Mouse (Mus musculus) heart, postnatal 0 days (tissue): Measurements from ENCODE around the gene Paqr7.

Experiments
- CTCF ChIP-seq: IDR thresholded peaks from 2 replicates; pipeline ENCODE4 v1.5.1; 2016; ENCODE audit warnings: antibody characterized with exemption, control low read depth, low read depth
- EP300 ChIP-seq: IDR thresholded peaks from 2 replicates; pipeline ENCODE4 v1.6.1; 2016; ENCODE audit warnings: antibody characterized with exemption, low read depth

GRCm38 (mm10) chr4:134473764-134474163, 22.7 kb upstream of the Paqr7 start:
- TF ChIP-seq EP300 = no peak
- no peak for TF ChIP-seq CTCF
